Mouse (Mus musculus) midbrain, embryonic 16.5 days (tissue): ENCODE measurements around the gene Shc3. TPM values are rescaled to one million over a fixed set of nuclear protein-coding genes. Genes with fewer than 3 reads are reported as not detected.

ENCODE experiments used
- ATAC-seq: fragments of 200-750 bp; cut with Nextera tagmentation; 2 replicates; pipeline ENCODE4 v1.8.0; 2017; ENCODE audit warnings: moderate TSS enrichment
- H3K27ac ChIP-seq: fragments of 300-500 bp; sonication (generic); 2 replicates; pipeline ENCODE4 v1.5.1; 2014; ENCODE audit warnings: mild to moderate bottlenecking, low read length, mixed read lengths
- H3K27me3 ChIP-seq: fragments of 300-500 bp; sonication (generic); 2 replicates; pipeline ENCODE4 v1.6.1; 2014; ENCODE audit warnings: low read depth, low read length, mixed read lengths; ENCODE audit not compliant: control insufficient read depth, insufficient read depth
- H3K36me3 ChIP-seq: fragments of 300-500 bp; sonication (generic); 2 replicates; pipeline ENCODE4 v1.6.1; 2014; ENCODE audit warnings: mild to moderate bottlenecking, low read length, moderate library complexity, mixed read lengths; ENCODE audit not compliant: control insufficient read depth, insufficient read depth
- H3K4me1 ChIP-seq: fragments of 300-500 bp; sonication (generic); 2 replicates; pipeline ENCODE4 v1.6.1; 2014; ENCODE audit warnings: mild to moderate bottlenecking, low read length, mixed read lengths; ENCODE audit not compliant: control insufficient read depth, insufficient read depth
- H3K4me2 ChIP-seq: fragments of 300-500 bp; sonication (generic); 2 replicates; pipeline ENCODE4 v1.6.1; 2014; ENCODE audit warnings: mild to moderate bottlenecking, low read length, mixed read lengths
- H3K4me3 ChIP-seq: fragments of 300-500 bp; sonication (generic); 2 replicates; pipeline ENCODE4 v1.5.1; 2014; ENCODE audit warnings: low read depth, mild to moderate bottlenecking, low read length, moderate library complexity, mixed read lengths
- H3K9ac ChIP-seq: fragments of 300-500 bp; sonication (generic); 2 replicates; pipeline ENCODE4 v1.6.1; 2014; ENCODE audit warnings: low read depth, low read length, mixed read lengths
- H3K9me3 ChIP-seq: fragments of 300-500 bp; sonication (generic); replicated peaks from 2 replicates; pipeline ENCODE4 v1.6.1; 2014; ENCODE audit warnings: mild to moderate bottlenecking, low read length, mixed read lengths; ENCODE audit not compliant: control insufficient read depth, poor library complexity, severe bottlenecking
- WGBS: fragments of 180-500 bp; shearing (Covaris S2); extraction: QIAGEN DNeasy Blood & Tissue Kit; methylation state at CpG from one replicate; pipeline ENCODE4 v1.1.7; 2014; 5-methylcytosine and 5-hydroxymethylcytosine counted together
- polyA plus RNA-seq: library from polyadenylated mRNA; unstranded; fragments of >200 nt; fragmentation: Nextera tagmentation; extraction: Ambion mirVana; gene quantifications from 2 replicates; pipeline ENCODE4 v1.2.1, GENCODE M21; 2015

Gene Shc3
- polyA plus RNA-seq, 1 experiment from 2014 or later: 8.3 TPM

- no peak overlapping the region for H3K27ac ChIP-seq
- peak overlapping the region; percentile 26 for H3K4me3 ChIP-seq
- WGBS: 76% methylated on average over 19 of the region's 19 CpGs
- H3K36me3 ChIP-seq: no peaks in the 10 kb centered on the region
- peak; percentile 41 for ATAC-seq
- peak overlapping the region; percentile 65 for H3K4me2 ChIP-seq
- H3K27me3 ChIP-seq: no peaks in the 10 kb centered on the region
- H3K9me3 ChIP-seq: no peaks in the 10 kb centered on the region
- H3K4me1 ChIP-seq: peaks cover 19% of the 10 kb centered on the region
- H3K9ac ChIP-seq: peak overlapping the region; percentile 63
These were observed 150.2 kb downstream of the Shc3 start for GRCm38 (mm10) chr13:51418942-51419451.

DNA sequence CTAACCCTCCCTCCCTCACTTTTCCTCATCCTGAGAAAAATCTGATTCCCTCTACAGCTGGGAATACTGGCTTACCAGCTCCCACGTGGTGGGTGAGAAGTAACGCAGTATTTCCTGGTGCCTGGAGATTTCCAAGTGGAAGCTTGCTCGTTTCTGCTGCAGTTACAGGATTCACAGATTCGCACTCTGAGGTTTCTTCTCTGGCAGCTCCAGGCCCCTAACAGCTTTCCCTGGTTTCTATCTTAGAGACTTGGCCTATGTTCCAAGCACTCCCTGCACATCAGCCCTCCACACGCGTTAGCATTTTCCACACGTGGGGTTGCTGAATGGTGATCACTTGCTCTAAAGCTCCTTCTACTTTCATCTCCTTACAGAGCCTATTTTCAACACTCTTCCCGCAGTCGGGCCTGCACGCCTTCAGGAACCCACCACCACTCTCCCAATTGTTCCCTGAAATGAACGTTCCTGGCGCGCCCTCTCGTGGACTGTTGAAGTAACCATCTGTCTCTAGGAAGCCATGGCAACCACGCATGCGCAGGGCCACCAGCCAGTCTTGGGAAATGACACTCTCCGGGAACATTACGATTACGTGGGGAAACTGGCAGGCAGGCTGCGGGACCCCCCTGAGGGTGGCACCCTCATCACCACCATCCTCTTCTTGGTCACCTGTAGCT is 150.8 kb downstream of the Shc3 start:
- peak overlapping the region; percentile 27 for H3K4me3 ChIP-seq
- peak overlapping the region; percentile 66 for H3K9ac ChIP-seq
- peak overlapping the region; percentile 65 for H3K4me2 ChIP-seq
- no peaks in the 10 kb centered on the region for H3K36me3 ChIP-seq
- H3K27ac ChIP-seq: peak overlapping the region; percentile 85
- peak; percentile 87 for ATAC-seq
- peaks cover 19% of the 10 kb centered on the region for H3K4me1 ChIP-seq
- WGBS: 3% methylated on average over 20 of the region's 20 CpGs
- no peaks in the 10 kb centered on the region for H3K9me3 ChIP-seq
- H3K27me3 ChIP-seq: no peaks in the 10 kb centered on the region

GRCm38 (mm10) chr13:51417796-51418195 is 151.4 kb downstream of the Shc3 start:
- Histone ChIP-seq H3K4me2 (peak overlapping the region; percentile 65), H3K27ac (peak overlapping the region; percentile 85), H3K9ac (peak overlapping the region; percentile 66), H3K36me3 (no peaks in the 10 kb centered on the region), H3K4me3 (peak overlapping the region; percentile 27), H3K4me1 (peaks cover 19% of the 10 kb centered on the region), H3K27me3 (no peaks in the 10 kb centered on the region), H3K9me3 (no peaks in the 10 kb centered on the region)
- 55% methylated on average over 6 of the region's 6 CpGs for WGBS
- ATAC-seq: peak; percentile 40

- H3K9ac ChIP-seq: no peak overlapping the region; the same call in 1 of the 2 replicates
- H3K4me3 ChIP-seq: no peak overlapping the region
- H3K36me3 ChIP-seq: no peaks in the 10 kb centered on the region
- no peaks in the 10 kb centered on the region for H3K27me3 ChIP-seq
- ATAC-seq: no peak
- WGBS: 90% methylated on average over 11 of the region's 11 CpGs
- H3K4me1 ChIP-seq: peaks cover 19% of the 10 kb centered on the region
- no peaks in the 10 kb centered on the region for H3K9me3 ChIP-seq
- H3K4me2 ChIP-seq: no peak overlapping the region
- no peak overlapping the region for H3K27ac ChIP-seq
These were observed 152.5 kb downstream of the Shc3 start for GRCm38 (mm10) chr13:51416727-51417126.

GRCm38 (mm10) chr13:51413461-51413860 is 155.8 kb downstream of the Shc3 start:
- H3K9me3 ChIP-seq: no peaks in the 10 kb centered on the region
- H3K4me2 ChIP-seq: no peak overlapping the region
- no peak overlapping the region for H3K27ac ChIP-seq
- peaks cover 12% of the 10 kb centered on the region for H3K27me3 ChIP-seq
- H3K4me3 ChIP-seq: no peak overlapping the region
- no peaks in the 10 kb centered on the region for H3K36me3 ChIP-seq
- no peak overlapping the region for H3K9ac ChIP-seq
- ATAC-seq: no peak
- H3K4me1 ChIP-seq: peaks cover 22% of the 10 kb centered on the region
- 64% methylated on average over 3 of the region's 3 CpGs for WGBS

DNA sequence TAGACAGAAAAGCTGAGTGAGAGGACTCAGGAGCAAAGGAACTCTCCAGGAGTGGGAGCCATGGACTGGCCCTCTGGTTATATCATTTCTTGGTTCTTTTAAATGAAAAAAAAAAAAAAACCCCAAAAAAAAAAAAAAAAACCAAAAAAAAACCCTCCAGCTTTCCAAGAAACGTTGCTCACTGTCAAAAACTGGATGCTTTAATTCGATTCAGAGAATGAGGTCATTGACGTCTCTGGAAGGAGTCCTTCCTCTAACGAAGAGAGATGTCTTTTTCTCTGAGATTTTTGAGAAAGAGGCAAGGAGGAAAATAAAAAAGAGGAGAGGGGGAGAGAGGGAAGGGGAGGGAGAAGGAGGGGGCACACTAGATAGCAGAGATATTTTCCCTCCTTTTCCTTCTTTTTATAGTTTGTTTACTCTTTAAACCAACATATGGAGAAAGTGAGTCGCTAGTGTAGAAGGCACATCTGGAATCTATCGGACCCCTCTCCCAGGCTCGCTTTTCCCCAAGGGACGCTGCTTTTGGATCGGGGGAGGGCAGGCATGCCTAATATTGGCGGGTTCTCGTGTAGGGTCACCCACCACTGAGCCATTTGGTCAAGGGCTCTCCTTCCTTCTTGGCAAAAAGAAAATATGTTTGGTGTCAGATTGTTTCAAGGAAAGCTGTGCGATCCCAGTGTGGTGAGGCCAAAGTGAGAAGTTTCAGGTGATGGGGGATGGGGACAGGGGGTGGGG is 157.4 kb downstream of the Shc3 start:
- no peak overlapping the region for H3K9ac ChIP-seq
- peaks cover 15% of the 10 kb centered on the region for H3K27me3 ChIP-seq
- H3K4me1 ChIP-seq: peaks cover 8% of the 10 kb centered on the region; the same call in 1 of the 2 replicates
- no peak for ATAC-seq
- no peak overlapping the region for H3K4me3 ChIP-seq
- no peaks in the 10 kb centered on the region for H3K36me3 ChIP-seq
- no peak overlapping the region for H3K4me2 ChIP-seq
- no peaks in the 10 kb centered on the region for H3K9me3 ChIP-seq
- WGBS: 70% methylated on average over 12 of the region's 12 CpGs
- no peak overlapping the region for H3K27ac ChIP-seq

- no peak for ATAC-seq
These were observed 158.0 kb downstream of the Shc3 start for GRCm38 (mm10) chr13:51411243-51411642.

GRCm38 (mm10) chr13:51409936-51410481 is 159.2 kb downstream of the Shc3 start:
- Histone ChIP-seq H3K4me1 (peaks cover 8% of the 10 kb centered on the region; the same call in 1 of the 2 replicates), H3K4me2 (no peak overlapping the region), H3K36me3 (no peaks in the 10 kb centered on the region), H3K9me3 (no peaks in the 10 kb centered on the region), H3K4me3 (no peak overlapping the region), H3K27me3 (peaks cover 15% of the 10 kb centered on the region), H3K9ac (no peak overlapping the region), H3K27ac (no peak overlapping the region)
- ATAC-seq: no peak
- 91% methylated on average over 6 of the region's 6 CpGs for WGBS

More at GRCm38 (mm10) chr13:51411243-51411642, 158.0 kb downstream of the Shc3 start:
- peaks cover 15% of the 10 kb centered on the region for H3K27me3 ChIP-seq
- no peaks in the 10 kb centered on the region for H3K9me3 ChIP-seq
- WGBS: 74% methylated on average over 9 of the region's 9 CpGs
- H3K4me3 ChIP-seq: no peak overlapping the region
- no peak overlapping the region for H3K9ac ChIP-seq
- 0 out of 2 replicates have a peak overlapping the region, but pooled peaks have one; percentile 13 for H3K4me2 ChIP-seq
- H3K4me1 ChIP-seq: peaks cover 8% of the 10 kb centered on the region; the same call in 1 of the 2 replicates
- H3K36me3 ChIP-seq: no peaks in the 10 kb centered on the region
- no peak overlapping the region for H3K27ac ChIP-seq
